Mouse (Mus musculus): Measurements from ENCODE around the gene Tm2d1.
"Not testable (repeated sequence)": the region's sequence is repeated elsewhere in the genome, so short reads cannot be mapped to it uniquely, and the experiment has no call there.

GRCm38 (mm10) chr4:98415150-98415549, 32.0 kb upstream of the Tm2d1 start:
- TF ChIP-seq POLR2A (IDR thresholded peaks at IDR 0.05; ENCODE audit: low read depth, low read length); CTCF (IDR thresholded peaks at IDR 0.05; ENCODE audit: borderline replicate concordance, insufficient read depth, low read length): not testable (repeated sequence)
